Mouse (Mus musculus) right cerebral cortex, adult 18-20 months (tissue): ENCODE measurements at regions not wholly inside any gene's neighbourhood (a gene's known extent, or its start where the extent isn't known, plus 50 kb on each side); places are given as distances from the start of the nearest gene placed in this dataset.
A peak's percentile ranks its signal among the peaks of the same experiment; 100 is the strongest.

Source experiments
- DNase-seq: peaks from one replicate; pipeline ENCODE4 v3.0.0; 2022; ENCODE audit warnings: mixed read lengths

- DNase-seq, result no peak
Measured at GRCm38 (mm10) chr4:87718166-87718805, 314.9 kb downstream of the Mllt3 start.

- DNase-seq, result no peak
Measured at GRCm38 (mm10) chr4:87715212-87715933, 317.8 kb downstream of the Mllt3 start.

- DNase-seq, result no peak
Measured at GRCm38 (mm10) chr4:87712691-87713090, 320.5 kb downstream of the Mllt3 start.

- no peak for DNase-seq
Measured at GRCm38 (mm10) chr4:87712286-87712685, 320.9 kb downstream of the Mllt3 start.

GRCm38 (mm10) chr4:87711185-87711827, 321.9 kb downstream of the Mllt3 start:
- DNase-seq, result no peak

GRCm38 (mm10) chr4:87708981-87709645, 324.1 kb downstream of the Mllt3 start:
- no peak for DNase-seq

- no peak for DNase-seq
Measured at GRCm38 (mm10) chr4:87707386-87707785, 325.8 kb downstream of the Mllt3 start.

- DNase-seq, result no peak
Measured at GRCm38 (mm10) chr4:87702834-87703233, 330.3 kb downstream of the Mllt3 start.

GRCm38 (mm10) chr4:87702290-87702689, 330.9 kb downstream of the Mllt3 start:
- DNase-seq, result no peak

GRCm38 (mm10) chr4:87701024-87701423, 332.1 kb downstream of the Mllt3 start:
- DNase-seq, result no peak

- DNase-seq, result no peak
Measured at GRCm38 (mm10) chr4:87700508-87700907, 332.7 kb downstream of the Mllt3 start.

GRCm38 (mm10) chr4:87699586-87699985, 333.6 kb downstream of the Mllt3 start:
- no peak for DNase-seq

- no peak for DNase-seq
Measured at GRCm38 (mm10) chr4:87698750-87699149, 334.4 kb downstream of the Mllt3 start.

GRCm38 (mm10) chr4:87696921-87697320, 336.2 kb downstream of the Mllt3 start:
- no peak for DNase-seq

GRCm38 (mm10) chr4:87695811-87696210, 337.4 kb downstream of the Mllt3 start:
- DNase-seq, result no peak

- no peak for DNase-seq
Measured at GRCm38 (mm10) chr4:87692741-87693140, 340.4 kb downstream of the Mllt3 start.

- no peak for DNase-seq
Measured at GRCm38 (mm10) chr4:87684952-87685351, 348.2 kb downstream of the Mllt3 start.

- no peak for DNase-seq
Measured at GRCm38 (mm10) chr4:87682783-87683182, 350.4 kb downstream of the Mllt3 start.

GRCm38 (mm10) chr4:87671101-87671500, 362.1 kb downstream of the Mllt3 start:
- no peak for DNase-seq

- no peak for DNase-seq
Measured at GRCm38 (mm10) chr4:87670167-87670566, 363.0 kb downstream of the Mllt3 start.

GRCm38 (mm10) chr4:87669480-87669879, 363.7 kb downstream of the Mllt3 start:
- no peak for DNase-seq

GRCm38 (mm10) chr4:87668314-87668713, 364.9 kb downstream of the Mllt3 start:
- peak; percentile 12 for DNase-seq

- DNase-seq, result no peak
Measured at GRCm38 (mm10) chr4:87667556-87668154, 365.5 kb downstream of the Mllt3 start.
